Mouse (Mus musculus): ENCODE measurements around the gene Apobec4. TPM values are rescaled to one million over a fixed set of nuclear protein-coding genes. Genes with fewer than 3 reads are reported as not detected.

The Apobec4 gene
- polyA plus RNA-seq, 1 experiment from 2014 or later, result not detected

DNA sequence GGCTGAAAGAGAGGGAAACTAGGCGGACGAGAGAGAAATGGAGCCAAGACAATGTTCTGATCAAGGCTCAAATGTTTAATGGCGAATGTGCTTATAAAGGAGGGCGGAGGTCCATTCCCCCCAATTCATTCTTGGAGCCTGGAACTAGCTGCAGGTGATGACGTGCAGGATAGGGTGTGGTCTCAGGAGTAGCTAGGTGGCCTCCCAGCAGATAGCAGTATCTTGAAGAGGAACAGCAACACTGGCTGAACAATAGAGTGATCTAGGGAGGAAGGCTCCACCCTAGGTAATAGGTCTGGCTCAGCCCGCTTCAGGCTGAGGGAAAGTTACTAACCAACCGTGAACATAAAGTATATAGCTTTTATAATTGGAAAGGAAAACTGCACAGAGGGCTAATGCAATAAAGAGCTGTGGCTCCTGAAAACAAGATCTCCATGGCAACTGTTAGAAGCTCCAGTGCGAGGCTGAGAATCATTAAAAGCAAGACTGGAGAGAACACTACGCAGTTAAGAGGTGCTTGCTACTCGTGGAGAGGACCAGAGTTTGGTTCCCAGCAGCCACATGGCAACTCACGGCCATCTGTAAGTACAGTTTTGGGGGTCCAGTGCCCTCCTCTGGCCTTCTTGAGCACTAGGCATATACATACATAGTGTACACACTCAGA lies 28.7 kb upstream of the Apobec4 start:
- Histone ChIP-seq H3K27me3 (replicated peaks) (no peaks in the 10 kb centered on the region), H3K27ac (replicated peaks) (peak overlapping the region; percentile 59), H3K4me2 (no peak overlapping the region), H3K4me1 (peaks cover 51% of the 10 kb centered on the region), H3K36me3 (no peaks in the 10 kb centered on the region), H3K9ac (no peak overlapping the region), H3K4me3 (no peak overlapping the region), H3K9me3 (0 out of 2 replicates have a peak, but pooled peaks cover 2% of the 10 kb centered on the region)
- ATAC-seq (ENCODE audit: extremely low read depth, insufficient number of reproducible peaks, low FRiP score, low TSS enrichment), result no peak
- WGBS, result 82% methylated on average over 11 of the region's 11 CpGs

- H3K9ac ChIP-seq, result no peak overlapping the region
- H3K4me3 ChIP-seq, result no peak overlapping the region
- H3K9me3 ChIP-seq, result 0 out of 2 replicates have a peak, but pooled peaks cover 2% of the 10 kb centered on the region
- H3K4me2 ChIP-seq, result no peak overlapping the region
- no peak overlapping the region for H3K27ac ChIP-seq (replicated peaks)
- H3K4me1 ChIP-seq, result peaks cover 42% of the 10 kb centered on the region
- no peak for ATAC-seq (ENCODE audit: extremely low read depth, insufficient number of reproducible peaks, low FRiP score, low TSS enrichment)
- H3K27me3 ChIP-seq (replicated peaks), result no peaks in the 10 kb centered on the region
- no peaks in the 10 kb centered on the region for H3K36me3 ChIP-seq
Measured at GRCm38 (mm10) chr1:152724286-152724685, 26.1 kb upstream of the Apobec4 start.

DNA sequence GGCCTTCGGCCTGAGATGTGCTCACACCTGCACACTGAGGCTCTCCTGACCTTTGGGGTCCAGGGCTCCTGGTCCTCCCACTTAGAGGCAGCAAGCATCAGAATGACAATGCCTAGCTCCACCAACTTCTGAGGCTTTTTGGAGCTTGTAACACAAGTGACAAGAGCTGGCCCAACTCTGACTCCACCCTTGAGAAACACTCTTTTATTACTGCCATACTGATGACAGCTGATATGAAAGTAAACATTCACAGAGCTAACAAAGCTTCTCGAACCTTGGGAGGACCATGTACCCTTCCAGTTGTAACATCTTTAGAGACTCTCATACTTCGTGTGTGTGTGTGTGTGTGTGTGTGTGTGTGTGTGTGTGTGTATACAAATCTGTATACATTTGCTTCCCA lies 24.3 kb upstream of the Apobec4 start:
- 0 out of 2 replicates have a peak, but pooled peaks cover 2% of the 10 kb centered on the region for H3K9me3 ChIP-seq
- no peak overlapping the region for H3K4me3 ChIP-seq
- ATAC-seq (ENCODE audit: extremely low read depth, insufficient number of reproducible peaks, low FRiP score, low TSS enrichment), result no peak
- H3K9ac ChIP-seq, result no peak overlapping the region
- H3K27me3 ChIP-seq (replicated peaks), result no peaks in the 10 kb centered on the region
- H3K27ac ChIP-seq (replicated peaks), result 0 out of 2 replicates have a peak overlapping the region, but pooled peaks have one; percentile 28
- peaks cover 35% of the 10 kb centered on the region for H3K4me1 ChIP-seq
- no peaks in the 10 kb centered on the region for H3K36me3 ChIP-seq
- no peak overlapping the region for H3K4me2 ChIP-seq
- WGBS, result 47% methylated on average over 3 of the region's 3 CpGs

DNA sequence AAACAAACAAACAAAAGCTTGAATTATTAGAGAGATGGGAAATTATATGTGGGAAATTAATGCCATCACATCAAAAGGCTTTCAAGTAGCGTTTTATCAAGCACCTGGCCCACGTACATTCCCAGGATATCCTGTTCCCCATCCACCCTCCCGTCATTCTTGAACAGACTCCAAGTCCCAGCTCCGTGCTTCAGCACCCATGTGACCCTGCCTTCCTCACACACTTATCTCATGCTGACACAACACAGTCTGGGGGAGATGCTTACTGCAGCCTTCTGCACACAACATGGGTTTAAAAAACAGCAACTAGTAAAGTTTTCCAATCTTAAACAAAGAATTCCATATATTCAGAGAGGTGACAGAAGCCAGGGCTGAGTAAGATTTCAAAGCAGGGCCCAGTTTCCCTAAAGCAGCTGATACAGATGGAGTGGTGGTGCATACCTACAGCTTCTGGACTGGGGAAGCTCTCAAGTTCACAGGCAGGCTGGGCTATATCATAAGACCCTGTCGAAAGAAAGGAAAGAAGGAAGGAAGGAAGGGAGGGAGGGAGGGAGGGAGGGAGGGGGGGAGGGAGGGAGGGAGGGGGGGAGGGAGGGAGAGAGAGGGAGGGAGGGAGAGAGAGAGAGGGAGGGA lies 22.6 kb upstream of the Apobec4 start:
- H3K4me2 ChIP-seq, result 0 out of 2 replicates have a peak overlapping the region, but pooled peaks have one; percentile 11
- no peaks in the 10 kb centered on the region for H3K36me3 ChIP-seq
- no peaks in the 10 kb centered on the region for H3K9me3 ChIP-seq
- H3K27me3 ChIP-seq (replicated peaks), result no peaks in the 10 kb centered on the region
- H3K4me1 ChIP-seq, result peaks cover 32% of the 10 kb centered on the region
- 3% methylated on average over 4 of the region's 5 CpGs for WGBS
- no peak overlapping the region for H3K4me3 ChIP-seq
- H3K27ac ChIP-seq (replicated peaks), result peak overlapping the region; percentile 77
- no peak for ATAC-seq (ENCODE audit: extremely low read depth, insufficient number of reproducible peaks, low FRiP score, low TSS enrichment)
- H3K9ac ChIP-seq, result no peak overlapping the region

GRCm38 (mm10) chr1:152738793-152739192 lies 11.6 kb upstream of the Apobec4 start:
- Histone ChIP-seq H3K9ac (no peak overlapping the region), H3K9me3 (no peaks in the 10 kb centered on the region), H3K27me3 (replicated peaks) (no peaks in the 10 kb centered on the region), H3K27ac (replicated peaks) (peak overlapping the region; percentile 55), H3K4me3 (no peak overlapping the region), H3K36me3 (no peaks in the 10 kb centered on the region), H3K4me2 (no peak overlapping the region), H3K4me1 (peaks cover 32% of the 10 kb centered on the region)
- WGBS, result 30% methylated on average over 9 of the region's 9 CpGs
- ATAC-seq (ENCODE audit: extremely low read depth, insufficient number of reproducible peaks, low FRiP score, low TSS enrichment), result peak; percentile 69; the same call in 1 of the 2 replicates

DNA sequence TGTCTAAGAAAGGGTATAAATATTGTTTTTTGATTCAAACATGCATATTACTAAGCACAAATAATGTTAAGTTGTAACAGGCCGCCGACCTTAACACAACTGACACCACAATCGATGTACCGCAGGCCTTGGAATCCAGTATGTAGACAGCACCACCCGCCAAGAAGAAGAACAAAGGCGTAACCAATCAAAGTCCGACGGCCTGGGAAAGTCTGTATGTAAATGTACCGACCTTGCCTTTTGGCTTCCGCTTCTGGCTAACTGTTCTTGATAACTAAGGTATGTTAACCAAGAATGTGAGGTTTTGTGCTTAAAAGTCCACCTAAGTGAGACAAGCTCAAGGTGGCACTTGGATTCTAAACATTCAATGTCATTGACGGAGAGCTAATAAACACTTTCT lies 11.0 kb upstream of the Apobec4 start:
- no peak overlapping the region for H3K27ac ChIP-seq (replicated peaks)
- 84% methylated on average over 11 of the region's 11 CpGs for WGBS

DNA sequence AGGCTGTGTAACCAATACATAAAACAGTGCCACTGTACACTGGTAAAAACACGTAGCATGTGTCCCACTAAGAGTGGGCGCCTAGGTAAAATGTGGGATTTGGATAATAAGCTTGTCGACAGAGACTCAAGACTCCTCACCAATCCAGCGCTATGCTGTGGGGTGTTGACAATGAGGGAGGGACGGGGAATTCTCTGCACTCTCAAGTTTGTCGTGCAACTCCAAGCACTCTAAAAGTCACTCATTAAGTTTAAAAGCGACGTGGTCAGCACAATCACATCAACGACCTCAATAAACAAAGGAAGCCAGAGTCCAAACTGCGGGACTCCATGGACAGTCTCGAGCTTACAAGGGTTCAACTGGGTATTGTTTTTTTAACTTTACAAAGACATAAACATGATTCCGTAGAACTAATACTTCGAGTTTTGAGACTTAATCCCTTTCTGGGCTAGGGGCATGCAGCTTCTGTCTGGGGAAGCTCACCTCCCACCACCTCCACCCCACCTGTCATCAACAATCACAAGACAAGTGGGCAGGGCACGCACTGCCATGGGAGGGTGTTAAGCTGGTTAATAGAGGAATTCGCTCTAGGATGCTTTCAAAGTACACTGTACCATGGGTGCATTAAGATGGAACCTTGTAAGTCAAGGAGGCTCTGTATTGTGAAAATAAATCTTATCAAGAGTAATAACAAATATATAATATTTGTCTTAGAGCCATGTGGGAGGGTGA lies 7.1 kb upstream of the Apobec4 start:
- 33% methylated on average over 15 of the region's 15 CpGs for WGBS
- Histone ChIP-seq H3K4me3 (no peak overlapping the region), H3K27me3 (replicated peaks) (no peaks in the 10 kb centered on the region), H3K9ac (no peak overlapping the region), H3K4me2 (peak overlapping the region; percentile 27; the same call in 1 of the 2 replicates), H3K36me3 (no peaks in the 10 kb centered on the region), H3K4me1 (peaks cover 26% of the 10 kb centered on the region), H3K27ac (replicated peaks) (no peak overlapping the region; the same call in 1 of the 2 replicates), H3K9me3 (no peaks in the 10 kb centered on the region)
- no peak for ATAC-seq (ENCODE audit: extremely low read depth, insufficient number of reproducible peaks, low FRiP score, low TSS enrichment)

More for the DNA sequence above, 11.0 kb upstream of the Apobec4 start:
- H3K4me2 ChIP-seq, result no peak overlapping the region
- H3K4me1 ChIP-seq, result peaks cover 32% of the 10 kb centered on the region
- ATAC-seq (ENCODE audit: extremely low read depth, insufficient number of reproducible peaks, low FRiP score, low TSS enrichment), result no peak
- no peaks in the 10 kb centered on the region for H3K27me3 ChIP-seq (replicated peaks)
- no peak overlapping the region for H3K4me3 ChIP-seq
- no peak overlapping the region for H3K9ac ChIP-seq
- H3K36me3 ChIP-seq, result no peaks in the 10 kb centered on the region
- H3K9me3 ChIP-seq, result no peaks in the 10 kb centered on the region

DNA sequence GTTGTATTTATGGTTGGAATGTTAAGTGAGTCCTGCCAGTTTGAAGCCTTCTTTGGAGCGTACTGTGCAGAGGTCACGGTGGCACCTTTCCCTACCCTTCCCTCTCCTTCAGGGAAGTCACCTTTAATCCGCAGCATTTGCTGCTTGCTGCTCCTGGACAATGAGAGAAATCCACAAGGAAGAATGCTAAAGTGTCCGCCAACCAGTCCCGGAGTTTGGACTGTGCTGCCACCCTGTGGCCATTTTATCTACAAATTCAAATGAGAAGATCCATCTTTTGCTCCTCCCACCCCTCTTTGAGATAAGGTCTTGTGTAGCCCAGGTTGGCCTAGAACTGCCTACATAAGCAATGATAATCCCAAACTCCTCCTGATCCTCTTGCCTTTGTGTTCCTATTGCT lies 3.9 kb upstream of the Apobec4 start:
- no peaks in the 10 kb centered on the region for H3K36me3 ChIP-seq
- ATAC-seq (ENCODE audit: extremely low read depth, insufficient number of reproducible peaks, low FRiP score, low TSS enrichment), result no peak
- H3K4me2 ChIP-seq, result no peak overlapping the region
- peaks cover 19% of the 10 kb centered on the region for H3K4me1 ChIP-seq
- no peaks in the 10 kb centered on the region for H3K27me3 ChIP-seq (replicated peaks)
- H3K4me3 ChIP-seq, result no peak overlapping the region
- H3K9me3 ChIP-seq, result no peaks in the 10 kb centered on the region
- no peak overlapping the region for H3K9ac ChIP-seq
- 8% methylated on average over 5 of the region's 5 CpGs for WGBS
- H3K27ac ChIP-seq (replicated peaks), result no peak overlapping the region

DNA sequence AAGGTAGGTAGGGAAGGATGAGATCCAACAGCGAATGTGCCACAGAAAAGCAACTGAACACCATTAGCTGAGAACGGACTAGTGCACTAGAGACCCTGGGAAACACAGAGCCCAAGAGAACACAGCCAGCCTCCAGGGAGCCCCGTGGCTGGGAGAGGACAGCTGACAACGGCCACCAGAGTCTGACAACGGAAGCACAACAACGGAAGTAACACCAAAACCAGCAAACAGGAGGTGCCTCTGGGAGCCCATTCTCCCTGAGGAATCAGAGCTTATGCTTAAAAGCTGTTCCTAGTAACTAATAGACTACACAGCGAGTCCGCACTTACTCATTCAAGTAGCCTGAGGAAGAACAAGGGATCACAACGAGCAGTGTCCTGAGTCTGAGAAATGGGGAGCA lies 1.1 kb upstream of the Apobec4 start:
- no peak overlapping the region for H3K27ac ChIP-seq (replicated peaks)
- peaks cover 10% of the 10 kb centered on the region for H3K4me1 ChIP-seq
- no peaks in the 10 kb centered on the region for H3K36me3 ChIP-seq
- no peak overlapping the region for H3K4me2 ChIP-seq
- no peak overlapping the region for H3K4me3 ChIP-seq
- no peaks in the 10 kb centered on the region for H3K9me3 ChIP-seq
- no peak overlapping the region; the same call in 1 of the 2 replicates for H3K9ac ChIP-seq
- WGBS, result 63% methylated on average over 9 of the region's 9 CpGs
- ATAC-seq (ENCODE audit: extremely low read depth, insufficient number of reproducible peaks, low FRiP score, low TSS enrichment), result no peak
- H3K27me3 ChIP-seq (replicated peaks), result no peaks in the 10 kb centered on the region

GRCm38 (mm10) chr1:152761791-152762190 lies 11.4 kb downstream of the Apobec4 start:
- Histone ChIP-seq H3K9ac (no peak overlapping the region), H3K36me3 (no peaks in the 10 kb centered on the region), H3K27me3 (replicated peaks) (peaks cover 12% of the 10 kb centered on the region), H3K4me3 (no peak overlapping the region), H3K27ac (replicated peaks) (no peak overlapping the region), H3K4me2 (no peak overlapping the region), H3K4me1 (peaks cover 8% of the 10 kb centered on the region), H3K9me3 (no peaks in the 10 kb centered on the region)
- ATAC-seq (ENCODE audit: extremely low read depth, insufficient number of reproducible peaks, low FRiP score, low TSS enrichment), result no peak
- WGBS, result 65% methylated on average over 2 of the region's 2 CpGs

GRCm38 (mm10) chr1:152766032-152766772 lies 15.9 kb downstream of the Apobec4 start, which contains the start of the genes Rgl1 and Arpc5:
Gene Rgl1, minus strand, starts transcription at chr1:152766351.
Gene Arpc5, plus strand, starts transcription at chr1:152766542.
- WGBS, result under 1% methylated on average over 86 of the region's 86 CpGs
- peak; percentile 93 for ATAC-seq (ENCODE audit: extremely low read depth, insufficient number of reproducible peaks, low FRiP score, low TSS enrichment)

More at GRCm38 (mm10) chr1:152766032-152766772, 15.9 kb downstream of the Apobec4 start, which contains the start of the genes Rgl1 and Arpc5:
- H3K9me3 ChIP-seq, result no peaks in the 10 kb centered on the region
- H3K9ac ChIP-seq, result peak within 1 kb of the TSS; percentile 98
- peaks cover 12% of the 10 kb centered on the region for H3K27me3 ChIP-seq (replicated peaks)
- H3K27ac ChIP-seq (replicated peaks), result peak within 1 kb of the TSS; percentile 94
- H3K4me3 ChIP-seq, result peak within 1 kb of the TSS; percentile 90
- H3K4me2 ChIP-seq, result peak within 1 kb of the TSS; percentile 91
- H3K4me1 ChIP-seq, result peaks cover 19% of the 10 kb centered on the region
- peaks cover 28% of the 10 kb centered on the region for H3K36me3 ChIP-seq
